Mouse (Mus musculus) heart, postnatal 0 days (tissue): ENCODE results near the gene Gm45837.

Source experiments
- CTCF ChIP-seq: IDR thresholded peaks from 2 replicates; pipeline ENCODE4 v1.5.1; 2016; ENCODE audit warnings: antibody characterized with exemption, control low read depth, low read depth
- EP300 ChIP-seq: IDR thresholded peaks from 2 replicates; pipeline ENCODE4 v1.6.1; 2016; ENCODE audit warnings: antibody characterized with exemption, low read depth

- TF ChIP-seq CTCF (no peak), EP300 (no peak)
Measured at GRCm38 (mm10) chr7:101514768-101515167, 104.1 kb downstream of the Gm45837 start.
